Mouse (Mus musculus) forebrain, embryonic 10.5 days (tissue): ENCODE measurements around the gene Fam53b. TPM values are rescaled to one million over a fixed set of nuclear protein-coding genes. Genes with fewer than 3 reads are reported as not detected.

Experiments used
- DNase-seq: peaks from one replicate; pipeline ENCODE4 v3.0.0-alpha.2; 2017; ENCODE audit warnings: low spot score; ENCODE audit errors: extremely low spot score
- H3K27ac ChIP-seq: fragments of 300-500 bp; sonication (generic); 2 replicates; pipeline ENCODE4 v1.5.1; 2016; ENCODE audit warnings: mild to moderate bottlenecking
- H3K27me3 ChIP-seq: fragments of 300-500 bp; sonication (generic); 2 replicates; pipeline ENCODE4 v1.6.1; 2016; ENCODE audit warnings: mild to moderate bottlenecking; ENCODE audit not compliant: poor library complexity, severe bottlenecking
- H3K36me3 ChIP-seq: fragments of 300-500 bp; sonication (generic); replicated peaks from 2 replicates; pipeline ENCODE4 v1.6.1; 2016; ENCODE audit warnings: mild to moderate bottlenecking, moderate library complexity
- H3K4me1 ChIP-seq: fragments of 300-500 bp; sonication (generic); 2 replicates; pipeline ENCODE4 v1.6.1; 2016
- H3K4me3 ChIP-seq: fragments of 300-500 bp; sonication (generic); 2 replicates; pipeline ENCODE4 v1.5.1; 2016; ENCODE audit warnings: mild to moderate bottlenecking, moderate library complexity
- H3K9me3 ChIP-seq: fragments of 300-500 bp; sonication (generic); 2 replicates; pipeline ENCODE4 v1.6.1; 2016; ENCODE audit warnings: mild to moderate bottlenecking, moderate library complexity
- WGBS: fragments of 180-500 bp; shearing (Covaris S2); methylation state at CpG from one replicate; pipeline ENCODE4 v1.1.7; 2016; 5-methylcytosine and 5-hydroxymethylcytosine counted together
- polyA plus RNA-seq: library from polyadenylated mRNA; unstranded; fragments of >200 nt; fragmentation: Nextera tagmentation; extraction: Ambion mirVana; gene quantifications from 2 replicates; pipeline ENCODE4 v1.2.1, GENCODE M21; 2016

Fam53b gene
- polyA plus RNA-seq, 1 experiment from 2014 or later, result 39.4 TPM

DNA sequence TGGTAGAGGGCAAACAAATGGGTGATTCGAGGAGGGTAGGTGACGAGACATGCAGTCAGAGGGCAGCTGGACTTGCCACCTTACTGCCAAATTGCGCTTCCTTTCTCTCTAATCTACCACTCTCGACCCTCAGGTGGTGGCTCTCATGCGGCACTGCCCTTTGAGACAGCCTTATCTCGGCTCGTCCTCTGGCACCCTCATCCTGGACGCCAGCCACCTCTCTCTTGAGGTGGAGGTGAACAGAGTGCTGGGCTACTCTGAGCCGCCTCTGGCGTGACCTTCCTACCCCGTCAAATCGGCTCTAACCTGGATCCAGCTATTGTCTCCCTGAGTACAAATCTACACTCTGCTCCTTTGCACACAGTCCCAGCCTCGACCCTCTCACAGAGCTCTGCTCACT, 35.1 kb downstream of the Fam53b start:
- Histone ChIP-seq H3K9me3 (no peaks in the 10 kb centered on the region), H3K36me3 (peaks cover 55% of the 10 kb centered on the region), H3K4me1 (peaks cover 42% of the 10 kb centered on the region), H3K27me3 (no peaks in the 10 kb centered on the region), H3K27ac (0 out of 2 replicates have a peak overlapping the region, but pooled peaks have one; percentile 31), H3K4me3 (no peak overlapping the region)
- 93% methylated on average over 13 of the region's 13 CpGs for whole genome bisulfite sequencing
- DNase-seq, result no peak

GRCm38 (mm10) chr7:132777728-132778453, 35.8 kb downstream of the Fam53b start:
- H3K36me3 ChIP-seq, result peaks cover 63% of the 10 kb centered on the region
- H3K27me3 ChIP-seq, result no peaks in the 10 kb centered on the region
- no peaks in the 10 kb centered on the region for H3K9me3 ChIP-seq
- peaks cover 39% of the 10 kb centered on the region for H3K4me1 ChIP-seq
- no peak for DNase-seq
- H3K4me3 ChIP-seq, result no peak overlapping the region
- peak overlapping the region; percentile 20; the same call in 1 of the 2 replicates for H3K27ac ChIP-seq
- whole genome bisulfite sequencing, result 88% methylated on average over 1 of the region's 1 CpGs

- Histone ChIP-seq H3K9me3 (no peaks in the 10 kb centered on the region), H3K36me3 (peaks cover 71% of the 10 kb centered on the region), H3K27ac (0 out of 2 replicates have a peak overlapping the region, but pooled peaks have one; percentile 27), H3K4me1 (peaks cover 35% of the 10 kb centered on the region), H3K4me3 (no peak overlapping the region), H3K27me3 (no peaks in the 10 kb centered on the region)
- 88% methylated on average over 7 of the region's 7 CpGs for WGBS
- DNase-seq, result no peak
Observed at GRCm38 (mm10) chr7:132777117-132777516, 36.6 kb downstream of the Fam53b start.

- Histone ChIP-seq H3K9me3 (no peaks in the 10 kb centered on the region), H3K27me3 (no peaks in the 10 kb centered on the region), H3K36me3 (peaks cover 77% of the 10 kb centered on the region), H3K4me1 (peaks cover 35% of the 10 kb centered on the region), H3K27ac (peak overlapping the region; percentile 27; the same call in 1 of the 2 replicates), H3K4me3 (no peak overlapping the region)
- no peak for DNase-seq
- 88% methylated on average over 7 of the region's 7 CpGs for WGBS
Observed at GRCm38 (mm10) chr7:132776338-132777111, 37.2 kb downstream of the Fam53b start.

DNA sequence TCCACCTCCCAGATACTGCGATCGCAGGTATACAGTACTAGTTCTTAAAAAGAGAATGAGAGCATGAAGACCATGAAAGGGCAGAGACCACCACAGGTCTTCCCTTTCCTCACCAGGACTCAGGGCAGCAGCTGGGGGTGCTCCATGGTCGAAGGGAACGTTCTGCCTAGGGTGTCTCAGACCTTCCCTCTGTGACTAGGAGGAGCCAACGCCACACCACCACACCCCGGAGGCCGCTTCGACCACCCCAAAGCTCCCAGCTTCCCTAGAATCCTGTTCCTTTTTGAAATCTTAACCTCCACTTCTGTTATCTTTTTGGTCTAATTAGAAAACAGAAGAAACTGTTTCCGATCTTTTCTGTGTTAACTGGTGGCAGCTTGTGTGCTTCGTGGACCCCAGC, 37.8 kb downstream of the Fam53b start:
- DNase-seq, result no peak
- Histone ChIP-seq H3K4me3 (no peak overlapping the region), H3K27me3 (no peaks in the 10 kb centered on the region), H3K27ac (peak overlapping the region; percentile 27; the same call in 1 of the 2 replicates), H3K36me3 (peaks cover 83% of the 10 kb centered on the region), H3K4me1 (peaks cover 32% of the 10 kb centered on the region), H3K9me3 (no peaks in the 10 kb centered on the region)
- 95% methylated on average over 10 of the region's 10 CpGs for WGBS

GRCm38 (mm10) chr7:132775333-132775732, 38.4 kb downstream of the Fam53b start:
- no peak for DNase-seq
- WGBS, result 92% methylated on average over 5 of the region's 5 CpGs
- Histone ChIP-seq H3K4me3 (no peak overlapping the region), H3K36me3 (peaks cover 88% of the 10 kb centered on the region), H3K27ac (no peak overlapping the region), H3K9me3 (no peaks in the 10 kb centered on the region), H3K27me3 (no peaks in the 10 kb centered on the region), H3K4me1 (peaks cover 26% of the 10 kb centered on the region)

GRCm38 (mm10) chr7:132773011-132773705, 40.5 kb downstream of the Fam53b start:
- H3K4me3 ChIP-seq, result no peak overlapping the region
- 88% methylated on average over 7 of the region's 7 CpGs for WGBS
- H3K36me3 ChIP-seq, result peaks cover 97% of the 10 kb centered on the region

GRCm38 (mm10) chr7:132772440-132772839, 41.2 kb downstream of the Fam53b start:
- H3K4me3 ChIP-seq, result no peak overlapping the region
- no peaks in the 10 kb centered on the region for H3K9me3 ChIP-seq
- WGBS, result 91% methylated on average over 5 of the region's 5 CpGs
- H3K4me1 ChIP-seq, result peaks cover 40% of the 10 kb centered on the region
- peaks cover 90% of the 10 kb centered on the region for H3K36me3 ChIP-seq
- no peak overlapping the region for H3K27ac ChIP-seq
- H3K27me3 ChIP-seq, result no peaks in the 10 kb centered on the region
- no peak for DNase-seq

More at GRCm38 (mm10) chr7:132773011-132773705, 40.5 kb downstream of the Fam53b start:
- H3K27me3 ChIP-seq, result no peaks in the 10 kb centered on the region
- 0 out of 2 replicates have a peak overlapping the region, but pooled peaks have one; percentile 22 for H3K27ac ChIP-seq
- peaks cover 33% of the 10 kb centered on the region for H3K4me1 ChIP-seq
- DNase-seq, result no peak
- no peaks in the 10 kb centered on the region for H3K9me3 ChIP-seq

DNA sequence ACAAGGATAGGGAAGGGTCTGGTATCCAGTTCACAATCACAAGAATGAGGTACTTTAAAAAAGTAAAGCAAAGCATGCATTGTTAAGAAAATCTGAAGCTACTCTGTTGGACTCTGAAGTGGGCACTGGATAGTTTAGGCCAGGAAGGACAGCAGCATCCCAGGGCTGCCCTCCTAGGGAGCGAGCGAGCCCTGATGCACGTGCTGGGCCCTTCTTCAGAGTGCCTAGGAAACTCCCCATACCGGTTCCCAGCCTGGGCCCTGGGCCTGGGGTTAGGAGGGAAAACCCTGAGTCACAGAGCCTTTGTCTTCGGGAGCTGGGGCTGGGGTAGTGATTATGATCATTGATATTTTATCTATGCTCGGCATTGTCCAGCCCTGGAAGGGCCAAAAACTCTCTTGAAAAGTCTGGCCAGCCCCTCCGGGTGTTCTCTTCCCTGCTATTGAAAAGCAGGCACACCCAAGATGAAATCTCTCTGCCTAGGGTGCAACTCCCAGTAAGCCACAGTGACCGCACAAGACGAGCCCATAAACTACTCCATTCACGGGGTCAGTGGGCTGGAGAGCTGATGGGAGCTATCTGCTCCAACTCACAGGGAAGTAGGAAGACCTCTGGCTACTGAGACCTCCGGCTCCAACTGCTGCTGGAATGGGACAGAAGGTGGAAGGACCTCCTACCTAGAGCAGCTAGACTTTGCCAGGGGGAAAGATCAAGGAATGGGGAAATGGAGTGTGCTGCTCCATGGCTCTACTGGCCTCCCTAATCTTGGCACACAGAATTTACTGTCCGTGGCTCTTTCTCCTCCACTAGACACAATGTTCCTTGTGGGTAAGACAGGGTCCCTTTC, 45.0 kb downstream of the Fam53b start:
- Histone ChIP-seq H3K27me3 (no peaks in the 10 kb centered on the region), H3K27ac (peak overlapping the region; percentile 67; the same call in 1 of the 2 replicates), H3K4me3 (no peak overlapping the region), H3K4me1 (peaks cover 55% of the 10 kb centered on the region), H3K9me3 (no peaks in the 10 kb centered on the region), H3K36me3 (peaks cover 81% of the 10 kb centered on the region)
- WGBS, result 83% methylated on average over 12 of the region's 12 CpGs
- no peak for DNase-seq

DNA sequence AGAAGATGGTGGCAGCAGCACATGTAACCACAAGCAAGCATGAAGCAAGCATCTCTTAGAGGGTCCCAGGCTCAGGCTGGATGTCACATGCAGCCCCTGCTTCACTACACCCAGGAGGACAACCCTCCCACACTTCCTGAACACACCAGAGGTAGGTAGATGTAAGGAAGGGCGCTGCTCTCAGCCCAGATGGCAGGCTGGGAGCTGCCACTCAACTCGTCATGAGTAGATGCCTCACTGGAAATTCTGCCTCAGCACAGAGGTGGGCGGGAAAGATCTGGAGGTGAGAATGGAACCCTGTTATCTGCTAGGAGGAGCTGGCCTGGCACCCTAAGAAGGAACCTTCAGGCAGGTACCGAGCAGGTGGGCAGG, 45.7 kb downstream of the Fam53b start:
- H3K9me3 ChIP-seq, result no peaks in the 10 kb centered on the region
- H3K4me3 ChIP-seq, result no peak overlapping the region
- H3K27ac ChIP-seq, result peak overlapping the region; percentile 79
- H3K27me3 ChIP-seq, result no peaks in the 10 kb centered on the region
- peaks cover 55% of the 10 kb centered on the region for H3K4me1 ChIP-seq
- no peak for DNase-seq
- WGBS, result 82% methylated on average over 4 of the region's 4 CpGs
- H3K36me3 ChIP-seq, result peaks cover 81% of the 10 kb centered on the region

DNA sequence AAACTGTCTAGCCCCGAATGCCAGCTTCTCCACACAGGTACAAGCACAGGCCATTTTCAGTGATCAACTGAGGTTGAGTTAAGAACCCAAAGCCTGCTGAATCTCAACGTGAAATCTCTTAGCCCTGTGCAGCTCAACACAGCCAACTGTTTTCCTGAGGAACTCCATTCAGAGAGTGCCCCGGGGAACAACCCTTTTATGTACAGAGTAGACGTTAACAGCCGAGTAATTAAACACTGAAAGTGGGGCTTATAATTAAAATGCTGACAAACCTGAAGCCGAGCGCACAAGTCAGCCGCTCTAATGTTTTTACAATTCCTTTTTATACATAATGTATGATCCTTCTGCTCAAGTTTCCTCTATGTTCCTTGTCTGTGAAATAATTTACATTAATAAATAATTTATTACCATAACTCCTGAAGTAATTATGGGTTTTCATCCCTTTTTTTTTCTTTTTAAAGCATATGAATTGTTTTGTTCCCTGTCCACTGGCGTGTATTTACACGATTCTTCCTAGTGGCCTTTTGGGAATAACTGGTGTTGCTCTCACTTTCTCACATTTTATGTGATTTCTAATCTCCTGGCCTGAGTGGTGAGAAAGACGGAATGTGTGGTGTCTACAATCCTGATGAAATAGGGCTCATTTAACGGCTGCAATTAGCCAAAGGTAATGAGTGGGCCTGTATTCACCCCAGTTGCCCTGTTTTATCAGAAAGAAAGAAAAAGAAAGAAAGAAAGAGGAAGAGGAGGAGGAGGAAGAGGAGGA, 46.3 kb downstream of the Fam53b start:
- WGBS, result 53% methylated on average over 12 of the region's 12 CpGs
- Histone ChIP-seq H3K4me3 (no peak overlapping the region), H3K27me3 (no peaks in the 10 kb centered on the region), H3K36me3 (peaks cover 78% of the 10 kb centered on the region), H3K9me3 (no peaks in the 10 kb centered on the region), H3K4me1 (peaks cover 55% of the 10 kb centered on the region), H3K27ac (peak overlapping the region; percentile 79)
- DNase-seq, result no peak
